Mouse (Mus musculus) stomach, embryonic 14.5 days (tissue): ENCODE measurements at regions not wholly inside any gene's neighbourhood (a gene's known extent, or its start where the extent isn't known, plus 50 kb on each side); places are given as distances from the start of the nearest gene placed in this dataset.

Source experiments
- ATAC-seq: fragments of 200-750 bp; cut with Nextera tagmentation; 2 replicates; pipeline ENCODE4 v1.8.0; 2017; ENCODE audit warnings: low read depth, moderate TSS enrichment; ENCODE audit not compliant: insufficient number of reproducible peaks, insufficient read depth, low FRiP score
- H3K27ac ChIP-seq: fragments of 300-500 bp; sonication (generic); 2 replicates; pipeline ENCODE4 v1.5.1; 2014; ENCODE audit warnings: mild to moderate bottlenecking, low read length, moderate library complexity, mixed read lengths
- H3K27me3 ChIP-seq: fragments of 300-500 bp; sonication (generic); 2 replicates; pipeline ENCODE4 v1.6.1; 2014; ENCODE audit warnings: low read length, control low read depth, mixed read lengths; ENCODE audit not compliant: control insufficient read depth, insufficient read depth
- H3K36me3 ChIP-seq: fragments of 300-500 bp; sonication (generic); 2 replicates; pipeline ENCODE4 v1.6.1; 2014; ENCODE audit warnings: mild to moderate bottlenecking, control low read depth, low read length, moderate library complexity, mixed read lengths; ENCODE audit not compliant: control insufficient read depth, insufficient read depth
- H3K4me1 ChIP-seq: fragments of 300-500 bp; sonication (generic); 2 replicates; pipeline ENCODE4 v1.6.1; 2014; ENCODE audit warnings: low read length, control low read depth, mixed read lengths; ENCODE audit not compliant: control insufficient read depth, insufficient read depth
- H3K4me2 ChIP-seq: fragments of 300-500 bp; sonication (generic); replicated peaks from 2 replicates; pipeline ENCODE4 v1.6.1; 2014; ENCODE audit warnings: low read depth, low read length, control low read depth
- H3K4me3 ChIP-seq: fragments of 300-500 bp; sonication (generic); 2 replicates; pipeline ENCODE4 v1.5.1; 2014; ENCODE audit warnings: low read depth, low read length, control low read depth
- H3K9ac ChIP-seq: fragments of 300-500 bp; sonication (generic); replicated peaks from 2 replicates; pipeline ENCODE4 v1.6.1; 2014; ENCODE audit warnings: low read depth, mild to moderate bottlenecking, control low read depth, low read length, moderate library complexity, mixed read lengths
- H3K9me3 ChIP-seq: fragments of 300-500 bp; sonication (generic); 2 replicates; pipeline ENCODE4 v1.6.1; 2016; ENCODE audit warnings: low read depth, low read length, control low read depth; ENCODE audit not compliant: control insufficient read depth
- WGBS: fragments of 180-500 bp; shearing (Covaris S2); extraction: QIAGEN DNeasy Blood & Tissue Kit; methylation state at CpG from one replicate; pipeline ENCODE4 v1.1.7; 2014; 5-methylcytosine and 5-hydroxymethylcytosine counted together

DNA sequence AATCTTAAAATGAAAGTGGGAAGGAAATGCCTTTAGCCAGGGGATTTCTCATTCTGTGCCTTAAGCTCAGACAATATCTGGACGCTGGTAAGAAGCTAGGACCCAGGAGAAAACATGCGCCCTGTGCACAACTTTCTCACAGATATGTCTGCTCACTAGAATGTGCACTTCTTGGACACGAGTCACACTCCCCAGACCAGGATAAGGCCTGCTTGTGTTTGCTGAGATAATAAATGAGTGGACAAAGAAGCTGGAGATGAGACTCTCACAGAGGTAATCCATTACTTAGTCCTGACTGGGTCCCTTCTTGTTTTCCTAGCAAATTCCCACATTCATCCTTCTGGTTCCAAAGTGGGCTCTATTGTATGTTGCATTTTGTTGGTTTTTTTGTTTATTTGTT, 77.4 kb upstream of the Serbp1 start:
- Histone ChIP-seq H3K9ac (no peak overlapping the region), H3K27me3 (no peaks in the 10 kb centered on the region), H3K4me1 (no peaks in the 10 kb centered on the region), H3K9me3 (no peaks in the 10 kb centered on the region), H3K4me3 (no peak overlapping the region), H3K4me2 (no peak overlapping the region), H3K36me3 (no peaks in the 10 kb centered on the region), H3K27ac (no peak overlapping the region)
- 71% methylated on average over 3 of the region's 3 CpGs for whole genome bisulfite sequencing
- no peak for ATAC-seq

DNA sequence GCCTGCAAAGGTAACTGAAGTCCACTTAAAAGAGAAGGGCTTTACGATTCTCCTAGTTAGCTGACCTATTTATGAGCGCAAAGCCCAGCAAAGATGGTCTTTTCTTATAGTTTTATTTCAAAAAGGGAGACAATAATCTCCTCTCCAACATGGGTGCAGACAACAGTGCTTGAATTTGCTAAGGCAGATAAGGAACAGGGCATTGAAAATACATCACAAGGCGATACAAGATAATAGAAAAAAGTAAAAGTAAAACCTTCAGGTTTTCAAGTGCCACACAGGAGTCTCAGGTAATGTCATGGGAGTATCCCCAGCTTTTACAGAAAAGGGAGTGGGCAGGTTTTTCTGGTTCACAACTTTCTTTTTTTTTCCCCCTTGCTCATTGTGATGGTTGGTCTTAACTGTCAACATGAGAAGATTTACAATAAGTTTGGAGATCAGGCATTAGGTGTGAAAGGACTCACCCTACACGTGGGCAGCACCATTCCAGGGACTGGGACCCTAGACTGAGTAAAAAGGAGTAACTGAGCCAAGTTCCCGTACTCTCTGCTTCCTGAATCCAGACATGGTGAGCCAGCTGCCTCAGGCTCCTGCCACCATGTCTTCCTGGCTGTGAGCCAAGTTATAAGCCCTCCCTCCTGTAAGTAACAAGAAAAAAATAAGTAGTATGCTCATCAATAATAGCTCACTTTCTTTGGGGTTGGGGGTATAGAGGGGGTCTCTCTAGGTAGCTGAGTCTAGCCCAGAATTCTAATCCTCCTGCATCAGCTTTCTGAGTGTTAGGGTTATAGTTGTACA, 78.1 kb upstream of the Serbp1 start:
- H3K4me3 ChIP-seq = no peak overlapping the region
- no peaks in the 10 kb centered on the region for H3K36me3 ChIP-seq
- ATAC-seq = no peak
- no peak overlapping the region for H3K27ac ChIP-seq
- H3K27me3 ChIP-seq = no peaks in the 10 kb centered on the region
- H3K9ac ChIP-seq = no peak overlapping the region
- WGBS = 61% methylated on average over 5 of the region's 5 CpGs
- no peak overlapping the region for H3K4me2 ChIP-seq
- no peaks in the 10 kb centered on the region for H3K4me1 ChIP-seq
- no peaks in the 10 kb centered on the region for H3K9me3 ChIP-seq

DNA sequence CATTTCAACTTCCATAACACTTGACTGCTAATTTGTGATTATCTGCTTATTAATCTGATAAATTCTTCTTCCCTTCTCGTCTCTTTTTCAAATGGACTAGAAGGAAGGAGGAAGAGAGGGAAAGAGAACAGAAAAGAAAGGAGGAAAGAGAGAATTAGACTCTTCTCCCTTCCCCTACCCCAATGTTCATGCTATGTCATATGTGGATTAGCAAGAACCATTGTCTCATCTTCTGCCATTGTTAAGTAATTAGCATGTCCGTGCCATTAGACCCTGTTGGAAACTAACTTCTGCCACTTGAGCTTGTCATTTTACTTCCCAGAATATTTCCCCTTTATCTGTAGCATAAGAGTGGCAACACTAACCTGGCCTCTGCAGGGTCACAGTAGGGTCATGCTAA, 78.8 kb upstream of the Serbp1 start:
- Histone ChIP-seq H3K27ac (no peak overlapping the region), H3K9ac (no peak overlapping the region), H3K9me3 (no peaks in the 10 kb centered on the region), H3K36me3 (no peaks in the 10 kb centered on the region), H3K4me1 (no peaks in the 10 kb centered on the region), H3K4me3 (no peak overlapping the region), H3K27me3 (no peaks in the 10 kb centered on the region), H3K4me2 (no peak overlapping the region)
- ATAC-seq = no peak
- 18% methylated on average over 2 of the region's 2 CpGs for WGBS

DNA sequence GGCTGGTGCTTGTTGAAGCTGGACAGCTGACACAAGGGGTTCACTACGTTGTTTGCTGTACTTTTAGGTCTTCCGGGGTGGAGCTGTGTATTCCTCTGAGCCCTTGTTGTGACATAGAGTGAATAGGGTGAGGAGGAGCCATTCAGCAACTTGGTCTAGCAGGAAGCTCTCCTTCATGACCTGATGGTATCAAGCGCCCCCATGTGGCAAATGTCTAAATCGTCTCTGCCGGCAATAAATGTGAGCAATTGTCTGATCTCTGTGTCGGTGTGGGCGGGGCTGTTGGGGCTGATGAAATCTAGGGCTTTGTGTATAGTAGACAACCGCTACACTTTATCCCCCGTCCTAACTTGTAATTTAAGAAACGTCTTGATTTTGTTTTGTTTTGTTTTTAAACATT, 79.2 kb upstream of the Serbp1 start:
- Histone ChIP-seq H3K27ac (no peak overlapping the region), H3K4me1 (no peaks in the 10 kb centered on the region), H3K4me3 (no peak overlapping the region), H3K36me3 (no peaks in the 10 kb centered on the region), H3K27me3 (no peaks in the 10 kb centered on the region), H3K9ac (no peak overlapping the region), H3K9me3 (no peaks in the 10 kb centered on the region), H3K4me2 (no peak overlapping the region)
- WGBS = 2% methylated on average over 10 of the region's 10 CpGs
- peak; percentile 68; the same call in 1 of the 2 replicates for ATAC-seq

DNA sequence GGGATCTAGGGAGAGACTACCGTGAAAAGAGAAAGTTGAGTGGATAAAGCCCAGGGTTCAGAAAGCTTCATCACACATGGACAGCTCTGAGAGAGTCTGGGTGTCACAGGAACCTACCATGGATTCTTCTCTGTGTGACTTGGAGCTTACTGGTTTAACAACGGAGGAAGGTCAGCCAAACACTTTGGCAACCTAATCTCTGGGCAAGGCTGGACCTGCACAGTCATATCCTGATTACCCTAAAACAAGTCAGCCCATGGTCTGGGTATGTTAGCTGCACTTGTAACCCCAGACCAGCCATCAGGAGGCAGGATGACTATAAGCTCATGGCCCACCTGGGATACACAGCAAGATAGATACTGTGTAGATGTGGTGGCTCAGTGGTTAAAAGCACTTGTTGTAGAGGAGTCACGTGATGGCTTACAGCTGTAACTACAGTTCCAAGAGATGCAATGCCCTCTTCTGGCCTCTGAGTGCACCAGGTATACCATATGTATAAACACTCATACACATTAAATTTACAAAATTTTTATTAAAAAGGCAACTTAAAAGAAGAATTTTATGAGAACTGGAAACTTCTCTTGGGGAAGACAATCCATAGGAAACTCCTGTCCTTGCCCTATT, 85.0 kb upstream of the Serbp1 start:
- 80% methylated on average over 3 of the region's 3 CpGs for WGBS
- no peak for ATAC-seq
- Histone ChIP-seq H3K4me1 (no peaks in the 10 kb centered on the region), H3K27ac (no peak overlapping the region), H3K4me2 (no peak overlapping the region), H3K9ac (no peak overlapping the region), H3K9me3 (no peaks in the 10 kb centered on the region), H3K36me3 (no peaks in the 10 kb centered on the region), H3K27me3 (no peaks in the 10 kb centered on the region), H3K4me3 (no peak overlapping the region)

DNA sequence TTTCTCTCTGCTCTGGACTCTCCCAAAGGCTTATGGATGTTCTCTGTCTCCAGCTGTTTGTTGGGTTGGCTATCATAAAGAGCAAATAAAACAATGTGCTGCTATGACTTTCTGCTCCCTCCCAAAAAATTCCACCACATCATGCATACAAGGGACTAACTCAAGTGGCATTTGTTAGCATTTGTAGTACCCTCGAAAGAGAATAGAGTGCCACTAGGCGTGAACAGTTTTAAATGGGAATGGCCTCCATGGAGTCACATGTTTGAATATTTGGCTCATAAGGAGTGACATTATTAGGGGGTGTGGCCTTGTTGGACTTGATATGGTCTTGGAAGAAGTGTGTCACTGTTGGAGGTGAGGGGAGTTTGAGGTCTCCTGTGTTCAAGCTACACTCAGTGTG, 86.5 kb upstream of the Serbp1 start:
- Histone ChIP-seq H3K4me3 (no peak overlapping the region), H3K4me2 (no peak overlapping the region), H3K27ac (no peak overlapping the region), H3K36me3 (no peaks in the 10 kb centered on the region), H3K9ac (no peak overlapping the region), H3K4me1 (no peaks in the 10 kb centered on the region), H3K9me3 (no peaks in the 10 kb centered on the region), H3K27me3 (no peaks in the 10 kb centered on the region)
- WGBS = 94% methylated on average over 2 of the region's 2 CpGs
- ATAC-seq = no peak

DNA sequence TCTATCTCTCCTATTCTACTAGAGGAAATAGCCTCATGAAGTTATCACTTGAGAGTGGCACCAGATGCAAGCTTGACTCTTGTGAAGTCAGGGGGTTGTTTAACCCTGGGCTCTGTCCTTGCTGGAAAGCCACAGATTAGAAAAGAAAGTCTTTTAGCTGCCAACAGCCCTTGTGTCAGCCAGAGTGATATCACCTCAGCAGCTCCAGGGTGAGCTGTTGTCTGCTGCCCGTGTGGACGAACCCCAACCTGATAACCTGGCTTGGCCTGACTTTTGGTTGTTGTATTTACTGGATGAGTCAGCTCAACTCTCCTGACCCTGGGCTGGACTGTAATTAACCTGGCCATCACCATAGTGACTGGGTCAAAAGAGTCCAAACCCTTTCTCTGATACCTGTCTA, 88.6 kb upstream of the Serbp1 start:
- no peaks in the 10 kb centered on the region for H3K27me3 ChIP-seq
- H3K36me3 ChIP-seq = no peaks in the 10 kb centered on the region
- no peaks in the 10 kb centered on the region for H3K4me1 ChIP-seq
- no peak overlapping the region for H3K4me3 ChIP-seq
- WGBS = 26% methylated on average over 2 of the region's 2 CpGs
- ATAC-seq = no peak
- no peak overlapping the region for H3K9ac ChIP-seq
- H3K9me3 ChIP-seq = no peaks in the 10 kb centered on the region
- H3K4me2 ChIP-seq = no peak overlapping the region
- no peak overlapping the region for H3K27ac ChIP-seq

DNA sequence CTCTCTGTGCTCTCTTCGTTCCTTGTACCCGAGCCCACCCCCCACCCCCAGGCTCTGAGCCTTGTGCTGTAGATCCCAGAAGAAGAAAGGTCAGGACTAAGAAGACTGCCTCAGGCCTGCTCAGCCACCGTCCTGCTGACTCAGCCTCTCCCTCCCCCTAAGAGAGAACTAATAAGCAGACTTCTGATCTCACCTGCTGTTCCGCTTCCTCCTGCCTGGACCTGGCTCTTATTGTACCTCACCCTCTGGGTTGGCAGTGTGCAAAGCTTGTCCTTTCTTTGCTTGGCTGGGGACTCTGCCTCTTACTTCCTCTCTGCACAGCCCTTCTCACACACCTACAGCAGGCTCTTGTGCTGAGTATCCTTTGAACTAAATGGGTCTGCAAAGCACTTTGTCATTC, 91.3 kb upstream of the Serbp1 start:
- no peak overlapping the region for H3K4me3 ChIP-seq
- H3K4me2 ChIP-seq = no peak overlapping the region
- peak overlapping the region; percentile 55; the same call in 1 of the 2 replicates for H3K27ac ChIP-seq
- H3K36me3 ChIP-seq = no peaks in the 10 kb centered on the region
- H3K9me3 ChIP-seq = no peaks in the 10 kb centered on the region
- peak; percentile 53 for ATAC-seq
- H3K27me3 ChIP-seq = no peaks in the 10 kb centered on the region
- WGBS = 30% methylated on average over 4 of the region's 4 CpGs
- H3K9ac ChIP-seq = no peak overlapping the region
- no peaks in the 10 kb centered on the region for H3K4me1 ChIP-seq
